Mouse (Mus musculus) lung, adult 2 months (tissue): Measurements from ENCODE around the gene Mid1.

Experiments
- CTCF ChIP-seq: fragments of 200-500 bp; IDR thresholded peaks from 2 replicates; pipeline ENCODE4 v1.5.1; 2011; ENCODE audit warnings: mild to moderate bottlenecking, low read length, control low read depth; ENCODE audit not compliant: insufficient read depth
- POLR2A ChIP-seq: fragments of 200-500 bp; IDR thresholded peaks from 2 replicates; pipeline ENCODE4 v1.6.1; 2011; ENCODE audit warnings: low read depth, mild to moderate bottlenecking, control low read depth, low read length, borderline replicate concordance; ENCODE audit errors: extremely low read depth

- TF ChIP-seq CTCF: no peak
- no peak for TF ChIP-seq POLR2A
Observed at GRCm38 (mm10) chrX:169813673-169814072, 128.7 kb downstream of the Mid1 start.
